Mouse (Mus musculus) brain, embryonic 14.5 days (tissue): ENCODE results near the gene Pou6f1. TPM values are rescaled to one million over a fixed set of nuclear protein-coding genes. Genes with fewer than 3 reads are reported as not detected.

Experiments
- DNase-seq: peaks from one replicate; pipeline ENCODE4 v3.0.0-alpha.2; 2011; ENCODE audit warnings: low read depth
- CTCF ChIP-seq: fragments of 200-500 bp; IDR thresholded peaks from 2 replicates; pipeline ENCODE4 v1.5.1; 2012; ENCODE audit warnings: inconsistent platforms, mild to moderate bottlenecking, moderate library complexity, borderline replicate concordance; ENCODE audit not compliant: insufficient read depth, insufficient read length; ENCODE audit errors: extremely low read depth
- POLR2A ChIP-seq: fragments of 200-500 bp; IDR thresholded peaks from 2 replicates; pipeline ENCODE4 v1.6.1; 2012; ENCODE audit warnings: mild to moderate bottlenecking, inconsistent platforms, borderline replicate concordance; ENCODE audit not compliant: poor library complexity, insufficient read depth, insufficient read length, severe bottlenecking; ENCODE audit errors: extremely low read depth
- polyA plus RNA-seq: library from polyadenylated mRNA; depleted of rRNA; stranded (reverse); fragments of >200 nt; gene quantifications from 2 replicates; pipeline ENCODE4 v1.2.3, GENCODE M21; 2012; rRNA removed

Gene Pou6f1
- 100 and 120 TPM in 2 replicates for polyA plus RNA-seq

DNA sequence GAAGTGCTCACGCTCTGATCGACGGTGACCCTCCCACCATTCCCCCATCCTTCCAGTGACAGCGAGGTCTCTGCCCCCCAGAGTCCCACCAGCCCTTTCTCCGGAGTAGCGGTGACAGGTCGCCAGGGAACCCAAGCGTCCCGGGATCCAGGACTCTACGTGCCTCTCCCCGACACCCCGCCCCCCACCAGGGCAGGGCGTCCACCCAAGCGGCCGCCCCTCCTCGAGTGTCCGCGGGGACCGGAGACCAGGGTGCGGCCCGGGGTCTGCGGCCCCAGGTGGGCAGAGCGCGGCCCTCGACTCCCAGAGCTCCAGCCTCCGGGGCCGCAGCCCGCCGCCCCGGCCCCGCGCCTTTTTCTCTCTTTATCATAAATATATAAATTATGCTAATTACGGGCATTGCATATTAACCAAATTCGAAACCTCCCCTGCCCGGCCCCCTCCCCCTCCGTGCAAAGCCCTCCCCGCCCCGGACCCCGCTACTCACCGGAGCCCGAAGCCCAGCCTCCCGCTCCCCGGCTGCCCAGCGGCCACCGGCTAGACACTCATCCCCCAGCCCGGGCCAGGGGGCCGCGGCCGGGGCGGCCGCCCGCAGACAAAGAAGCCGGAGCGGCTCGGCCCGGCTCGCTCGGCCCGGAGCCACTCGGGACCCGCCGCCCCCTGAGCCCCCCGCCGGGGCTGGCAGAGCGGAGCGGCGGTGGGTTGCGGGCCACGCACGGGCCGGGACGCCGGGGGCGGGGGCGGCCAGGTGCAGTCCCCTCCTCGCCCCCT, at the start of gene Pou6f1:
Gene Pou6f1, minus strand, starts transcription at position 709 of the 771 bp plus-strand sequence.
- TF ChIP-seq CTCF (no peak), POLR2A (peak; percentile 50)
- DNase-seq = peak; percentile 39

DNA sequence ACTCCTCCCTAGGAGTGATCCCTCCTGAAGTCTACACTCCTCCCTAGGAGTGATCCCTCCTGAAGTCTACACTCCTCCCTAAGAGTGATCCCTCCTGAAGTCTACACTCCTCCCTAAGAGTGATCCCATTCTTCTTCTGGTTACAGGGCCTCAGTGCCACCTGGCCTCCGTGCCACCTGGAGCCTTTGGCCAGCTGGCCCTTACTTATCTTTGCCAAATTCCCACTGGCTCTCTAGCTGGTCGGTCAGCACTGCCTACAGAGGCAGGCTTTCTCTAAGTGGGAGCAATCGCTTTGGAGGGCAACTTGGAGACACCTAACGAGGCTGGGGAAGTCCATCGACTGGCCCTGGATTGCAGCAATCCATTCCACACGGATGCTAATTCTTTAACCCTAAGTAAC, 46.4 kb upstream of the Pou6f1 start:
- TF ChIP-seq POLR2A = no peak
- no peak for TF ChIP-seq CTCF
- DNase-seq = no peak

DNA sequence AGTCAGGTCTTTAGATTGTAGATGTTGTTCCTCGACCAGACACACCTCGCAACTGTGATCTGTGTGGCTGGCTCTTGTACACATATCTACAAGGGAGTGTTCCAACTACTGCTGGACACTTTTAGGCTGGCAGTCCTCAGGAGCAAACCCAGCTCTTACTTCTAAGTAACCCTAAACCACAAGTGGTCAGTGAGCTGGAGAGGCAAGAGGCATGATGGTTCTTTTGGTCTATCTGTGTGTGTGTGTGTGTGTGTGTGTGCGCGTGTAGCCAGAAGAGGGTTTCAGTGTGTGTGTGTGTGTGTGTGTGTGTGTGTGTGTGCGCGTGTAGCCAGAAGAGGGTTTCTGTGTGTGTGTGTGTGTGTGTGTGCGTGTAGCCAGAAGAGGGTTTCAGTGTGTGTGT, 42.7 kb upstream of the Pou6f1 start:
- no peak for DNase-seq
- TF ChIP-seq CTCF = no peak
- no peak for TF ChIP-seq POLR2A

DNA sequence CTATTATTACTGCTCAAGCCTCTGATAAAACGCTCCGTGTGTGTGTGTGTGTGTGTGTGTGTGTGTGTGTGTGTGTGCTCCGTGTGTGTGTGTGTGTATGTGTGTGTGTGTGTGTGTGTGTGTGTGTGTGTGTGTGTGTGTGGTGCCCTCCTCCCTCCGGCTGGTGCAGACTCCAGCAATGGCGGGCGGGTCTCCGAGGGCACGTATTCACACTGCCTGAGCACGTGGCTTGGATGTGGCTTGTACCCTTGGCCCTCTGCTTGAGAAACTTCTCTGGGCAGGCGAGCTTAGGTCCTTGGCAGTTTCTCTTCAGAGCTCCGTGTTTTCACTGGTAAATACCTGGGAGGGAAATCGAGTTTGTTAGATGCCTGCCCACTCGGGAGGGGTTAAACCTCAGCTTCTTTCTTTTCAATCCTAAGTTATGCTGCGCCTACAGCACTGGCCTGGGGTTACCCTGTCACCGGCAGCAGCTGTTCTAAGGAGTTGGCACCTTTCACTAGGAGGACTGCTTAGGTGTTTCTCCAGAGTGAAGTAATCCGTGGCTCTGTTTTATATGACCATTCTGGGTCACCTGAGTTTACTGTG, 41.5 kb upstream of the Pou6f1 start:
- DNase-seq = no peak
- TF ChIP-seq POLR2A (no peak), CTCF (no peak)

DNA sequence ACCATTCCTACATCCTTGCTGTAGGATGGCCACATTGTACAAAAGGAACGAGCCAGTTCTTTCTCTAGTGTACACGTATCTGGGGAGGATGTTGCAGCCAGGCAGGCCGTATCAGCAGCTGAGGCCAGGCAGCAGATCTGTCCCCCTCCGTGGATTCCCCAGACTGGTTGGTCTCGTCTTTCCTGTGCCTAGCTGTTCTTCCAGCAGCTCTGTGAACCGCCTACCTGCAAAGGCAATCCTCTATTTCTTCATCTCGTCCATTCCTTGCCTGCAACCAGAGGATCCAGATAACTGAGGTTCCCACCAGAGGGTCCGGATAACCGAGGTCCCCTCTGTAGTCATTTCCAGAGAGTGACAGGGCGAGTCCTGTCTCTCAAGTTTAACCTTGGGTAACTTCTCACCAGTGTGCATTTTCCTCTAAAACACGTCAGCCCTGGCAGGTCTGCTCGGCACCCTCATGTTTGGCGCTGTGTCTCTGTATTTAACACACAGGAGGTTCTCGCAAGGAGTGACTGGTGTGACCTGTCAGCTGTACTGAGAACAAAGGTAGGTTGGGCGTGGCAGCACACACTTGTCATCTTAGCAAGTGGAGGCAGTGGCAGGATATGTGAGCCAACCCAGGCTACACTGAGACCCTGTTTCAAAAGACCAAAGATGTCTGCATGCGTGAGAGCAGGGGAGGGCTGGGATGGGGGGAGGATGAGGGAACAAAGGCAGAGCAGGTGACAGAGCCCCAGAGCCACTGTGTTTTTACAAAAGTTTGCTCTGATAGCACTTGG, 40.4 kb upstream of the Pou6f1 start:
- DNase-seq = no peak
- TF ChIP-seq POLR2A = no peak
- no peak for TF ChIP-seq CTCF

DNA sequence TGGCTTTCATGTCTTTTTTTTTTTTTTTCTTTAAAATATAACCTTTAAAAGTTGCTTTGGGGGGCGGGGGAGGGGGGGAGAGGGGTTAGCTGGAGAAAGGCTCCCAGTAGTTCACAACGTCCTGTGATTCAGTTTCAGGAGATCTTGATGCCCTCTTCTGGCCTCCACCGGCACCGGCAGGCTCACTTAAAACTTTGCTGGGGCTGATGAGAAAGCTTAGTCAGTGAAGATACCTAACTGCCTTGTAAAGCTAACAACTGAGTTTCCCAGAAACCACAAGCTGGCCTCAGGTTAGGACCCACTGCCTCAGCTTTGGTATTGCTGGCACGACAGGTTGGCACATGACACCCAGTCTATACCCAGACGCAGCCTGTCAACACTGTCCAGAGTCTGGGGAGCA, 37.9 kb upstream of the Pou6f1 start:
- TF ChIP-seq CTCF (peak; percentile 44; the same call in 1 of the 2 replicates), POLR2A (no peak)
- DNase-seq = no peak

DNA sequence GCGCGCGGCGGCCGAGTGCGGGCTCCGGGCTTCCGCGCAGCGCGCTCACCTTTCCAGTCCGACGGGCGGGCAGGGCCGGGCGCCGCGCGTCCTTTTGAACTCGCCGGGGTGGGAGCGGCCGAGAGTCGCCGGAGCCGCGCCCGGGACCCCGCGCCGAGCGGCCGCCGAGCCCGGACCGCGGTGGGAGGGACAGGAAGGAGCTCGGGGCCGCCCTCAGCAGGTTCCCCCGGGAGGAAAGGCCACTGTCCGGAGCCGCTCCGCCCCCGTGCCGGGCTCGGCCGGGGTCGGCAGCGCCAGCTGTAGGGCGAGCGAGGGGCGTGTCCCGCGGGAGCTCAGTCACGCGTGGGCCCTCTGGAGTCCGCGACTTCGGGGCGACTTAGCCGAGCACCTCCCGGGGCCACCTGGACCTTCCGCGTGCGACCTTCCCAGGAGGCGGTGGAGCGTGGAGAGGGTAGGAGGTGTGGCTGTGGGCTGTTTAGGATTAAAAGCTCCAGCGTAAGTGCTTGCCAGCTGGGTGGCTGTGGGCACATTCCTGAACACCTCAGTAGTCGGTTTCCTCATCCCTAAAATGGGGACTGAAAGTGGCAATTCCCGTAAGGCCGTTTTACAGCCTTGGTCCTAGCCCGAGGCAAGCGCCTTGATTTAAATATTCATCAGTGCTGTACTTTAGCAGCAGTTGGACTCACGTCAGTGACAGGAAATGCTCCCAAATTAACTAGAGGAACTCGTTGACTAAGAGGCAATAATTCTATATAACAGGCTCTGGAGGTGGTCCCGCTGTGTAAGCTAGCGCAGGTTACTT, 37.1 kb upstream of the Pou6f1 start, which contains the start of gene Smagp:
Gene Smagp, minus strand, starts transcription at position 241 of the 802 bp plus-strand sequence.
- no peak for TF ChIP-seq CTCF
- TF ChIP-seq POLR2A = no peak
- no peak for DNase-seq

DNA sequence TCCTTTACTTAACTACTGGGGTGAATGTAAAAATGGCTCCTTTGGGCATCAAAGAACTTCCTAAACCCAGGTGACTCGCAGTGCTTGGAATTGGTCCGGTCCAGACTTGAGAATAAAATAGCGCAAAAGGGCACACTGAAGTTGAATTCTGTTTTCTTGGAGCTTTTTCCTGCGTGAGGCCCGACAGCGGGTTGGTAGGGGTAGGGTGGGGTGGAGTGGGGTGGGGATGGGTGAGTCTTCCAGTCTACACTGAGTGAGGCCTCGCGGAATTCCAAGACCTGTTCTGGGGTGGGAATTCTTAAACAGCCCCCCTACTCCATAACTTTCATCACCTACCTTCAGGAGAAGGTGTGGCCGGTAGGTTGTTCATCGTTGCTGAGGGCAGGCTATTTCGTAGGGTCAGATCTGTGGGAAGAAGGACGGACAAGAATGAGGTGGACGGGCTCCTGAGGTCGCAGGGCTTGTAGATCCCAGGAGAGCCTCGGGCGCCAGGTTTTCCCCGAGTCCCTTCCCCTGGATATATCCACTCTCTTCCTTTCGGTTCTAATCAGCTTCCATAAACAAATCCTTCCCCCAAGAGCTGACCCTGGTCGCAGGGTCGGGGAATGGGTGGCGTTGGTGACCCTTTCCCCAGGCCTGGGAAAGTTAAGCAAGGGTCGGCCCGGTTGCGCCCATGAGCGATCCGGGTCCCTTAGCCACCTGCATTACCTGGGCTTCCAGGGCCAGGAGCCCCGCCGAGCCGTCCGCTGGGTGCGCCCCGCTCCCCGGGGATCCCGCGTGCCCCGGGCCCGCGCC, 36.3 kb upstream of the Pou6f1 start:
- no peak for DNase-seq
- no peak for TF ChIP-seq POLR2A
- no peak for TF ChIP-seq CTCF

DNA sequence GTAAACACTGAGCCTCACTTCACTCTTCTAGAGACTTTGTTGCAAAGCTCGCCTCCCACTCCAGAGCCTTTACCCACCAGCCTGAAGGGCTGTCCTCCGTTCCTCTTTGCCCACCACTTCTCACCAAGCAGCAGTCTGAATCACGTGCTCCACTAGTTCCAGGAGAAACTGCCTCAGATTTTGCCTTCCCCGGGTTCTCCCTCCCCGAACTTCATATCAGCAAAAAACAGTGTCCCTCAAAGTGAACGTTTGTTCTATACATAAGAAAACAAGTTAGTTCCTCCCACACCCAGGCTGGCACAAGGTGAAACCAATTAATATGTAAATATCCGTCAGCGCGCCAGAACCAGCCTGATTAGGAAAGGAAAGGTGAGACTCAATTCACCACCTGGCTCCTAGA, 35.5 kb upstream of the Pou6f1 start:
- no peak for DNase-seq

DNA sequence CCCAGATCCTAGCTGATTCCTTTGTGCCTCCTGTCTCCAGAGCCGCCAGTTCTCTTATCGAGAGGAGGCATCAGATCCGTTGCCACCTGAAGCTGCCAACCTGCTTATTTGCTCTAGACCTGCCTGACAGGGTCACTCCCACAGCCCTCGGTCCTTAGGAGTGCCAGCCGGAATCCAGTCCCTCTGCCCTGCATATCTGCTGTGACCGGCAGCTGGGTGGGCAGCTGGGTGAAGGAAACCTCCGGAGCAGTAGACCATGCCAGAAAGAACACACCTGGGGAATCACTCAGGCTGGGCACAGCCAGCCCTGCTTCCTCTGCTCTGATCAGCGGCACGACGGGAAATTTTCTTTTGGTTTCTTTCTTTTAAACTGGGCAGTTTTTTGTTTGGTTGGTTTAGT, 33.6 kb upstream of the Pou6f1 start:
- no peak for DNase-seq
- TF ChIP-seq POLR2A = no peak
- no peak for TF ChIP-seq CTCF

More for the DNA sequence above, 35.5 kb upstream of the Pou6f1 start:
- TF ChIP-seq CTCF = no peak
- no peak for TF ChIP-seq POLR2A
